Mouse (Mus musculus): ENCODE results near the gene Tenm2.

DNA sequence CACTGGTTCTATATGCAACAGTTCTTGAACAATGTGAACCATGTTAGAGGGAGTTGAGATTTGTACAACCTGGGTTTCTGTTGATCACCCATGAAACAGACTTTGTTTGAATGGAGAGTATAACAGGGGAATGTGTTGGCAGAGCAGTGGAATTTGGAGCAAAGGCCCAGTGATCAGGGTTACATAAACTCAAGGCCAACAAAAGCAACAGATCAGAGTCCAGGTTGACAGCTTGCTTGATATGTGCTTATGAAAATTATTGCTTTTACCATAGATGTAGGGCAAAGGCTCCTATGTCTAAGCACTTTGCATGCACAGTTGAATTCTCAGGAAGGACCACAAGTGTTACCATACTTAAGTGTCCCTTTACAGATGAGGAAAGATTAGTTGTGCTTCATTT lies 603.6 kb downstream of the Tenm2 start:
- no peak for TF ChIP-seq POLR2A (IDR thresholded peaks at IDR 0.05; ENCODE audit: borderline replicate concordance, low read depth, low read length)
- TF ChIP-seq CTCF (IDR thresholded peaks at IDR 0.05; ENCODE audit: low read depth, low read length) = no peak

All from bone marrow macrophage, adult 2 months (primary cell).